Mouse (Mus musculus) embryonic facial prominence, embryonic 14.5 days (tissue): ENCODE results near the gene Gls. TPM values are rescaled to one million over a fixed set of nuclear protein-coding genes. Genes with fewer than 3 reads are reported as not detected.
A peak's percentile ranks its signal among the peaks of the same experiment; 100 is the strongest.

Experiments used
- ATAC-seq: fragments of 200-750 bp; cut with Nextera tagmentation; 2 replicates; pipeline ENCODE4 v1.8.0; 2017; ENCODE audit warnings: low read depth, moderate number of reproducible peaks, moderate TSS enrichment
- DNase-seq: peaks from one replicate; pipeline ENCODE4 v3.0.0-alpha.2; 2015; ENCODE audit warnings: low spot score
- H3K27ac ChIP-seq: fragments of 300-500 bp; sonication (generic); replicated peaks from 2 replicates; pipeline ENCODE4 v1.5.1; 2014; ENCODE audit warnings: low read depth, mild to moderate bottlenecking, low read length, moderate library complexity
- H3K27me3 ChIP-seq: fragments of 300-500 bp; sonication (generic); replicated peaks from 2 replicates; pipeline ENCODE4 v1.6.1; 2014; ENCODE audit warnings: low read length; ENCODE audit not compliant: control insufficient read depth, insufficient read depth
- H3K36me3 ChIP-seq: fragments of 300-500 bp; sonication (generic); 2 replicates; pipeline ENCODE4 v1.6.1; 2014; ENCODE audit warnings: low read length, mixed read lengths; ENCODE audit not compliant: control insufficient read depth, insufficient read depth
- H3K4me1 ChIP-seq: fragments of 300-500 bp; sonication (generic); 2 replicates; pipeline ENCODE4 v1.6.1; 2014; ENCODE audit warnings: antibody characterized with exemption, low read length; ENCODE audit not compliant: control insufficient read depth, insufficient read depth
- H3K4me2 ChIP-seq: fragments of 300-500 bp; sonication (generic); 2 replicates; pipeline ENCODE4 v1.6.1; 2014; ENCODE audit warnings: low read depth, mild to moderate bottlenecking, low read length, moderate library complexity, mixed read lengths
- H3K4me3 ChIP-seq: fragments of 300-500 bp; sonication (generic); 2 replicates; pipeline ENCODE4 v1.5.1; 2014; ENCODE audit warnings: low read depth, mild to moderate bottlenecking, low read length
- H3K9ac ChIP-seq: fragments of 300-500 bp; sonication (generic); 2 replicates; pipeline ENCODE4 v1.6.1; 2014; ENCODE audit warnings: low read depth, mild to moderate bottlenecking, low read length, moderate library complexity, mixed read lengths
- H3K9me3 ChIP-seq: fragments of 300-500 bp; sonication (generic); 2 replicates; pipeline ENCODE4 v1.6.1; 2016; ENCODE audit warnings: low read length; ENCODE audit not compliant: control insufficient read depth
- WGBS: fragments of 180-500 bp; shearing (Covaris S2); extraction: QIAGEN DNeasy Blood & Tissue Kit; methylation state at CpG from one replicate; pipeline ENCODE4 v1.1.7; 2014; 5-methylcytosine and 5-hydroxymethylcytosine counted together
- polyA plus RNA-seq: library from polyadenylated mRNA; unstranded; fragments of >200 nt; fragmentation: Nextera tagmentation; extraction: Ambion mirVana; gene quantifications from 2 replicates; pipeline ENCODE4 v1.2.1, GENCODE M21; 2014

The Gls gene
- polyA plus RNA-seq, 1 experiment from 2014 or later = 39.1 TPM

- 36% methylated on average over 1 of the region's 1 CpGs for WGBS
- DNase-seq (no peak), ATAC-seq (no peak)
- Histone ChIP-seq H3K27ac (no peak overlapping the region), H3K4me2 (peak overlapping the region; percentile 87), H3K36me3 (no peaks in the 10 kb centered on the region), H3K4me3 (no peak overlapping the region), H3K27me3 (no peaks in the 10 kb centered on the region), H3K9ac (no peak overlapping the region), H3K4me1 (peaks cover 20% of the 10 kb centered on the region), H3K9me3 (no peaks in the 10 kb centered on the region)
Measured at GRCm38 (mm10) chr1:52230404-52230803, 2.6 kb downstream of the Gls start.

GRCm38 (mm10) chr1:52228178-52228577, 4.9 kb downstream of the Gls start:
- Histone ChIP-seq H3K4me3 (no peak overlapping the region), H3K27me3 (no peaks in the 10 kb centered on the region), H3K27ac (no peak overlapping the region), H3K4me2 (no peak overlapping the region), H3K9ac (no peak overlapping the region), H3K36me3 (no peaks in the 10 kb centered on the region), H3K9me3 (no peaks in the 10 kb centered on the region), H3K4me1 (peaks cover 20% of the 10 kb centered on the region)
- ATAC-seq (no peak), DNase-seq (no peak)
- WGBS = 80% methylated on average over 6 of the region's 6 CpGs

- Histone ChIP-seq H3K36me3 (no peaks in the 10 kb centered on the region), H3K4me1 (peaks cover 16% of the 10 kb centered on the region), H3K4me2 (no peak overlapping the region), H3K27ac (no peak overlapping the region), H3K9ac (no peak overlapping the region), H3K9me3 (no peaks in the 10 kb centered on the region), H3K27me3 (no peaks in the 10 kb centered on the region), H3K4me3 (no peak overlapping the region)
- DNase-seq = no peak
- no peak for ATAC-seq
Measured at GRCm38 (mm10) chr1:52226416-52226815, 6.6 kb downstream of the Gls start.

- no peak overlapping the region for H3K27ac ChIP-seq
- DNase-seq (no peak), ATAC-seq (no peak)
- H3K4me3 ChIP-seq = no peak overlapping the region
- H3K9me3 ChIP-seq = no peaks in the 10 kb centered on the region
- H3K4me1 ChIP-seq = no peaks in the 10 kb centered on the region
- H3K4me2 ChIP-seq = no peak overlapping the region
- H3K36me3 ChIP-seq = peaks cover 10% of the 10 kb centered on the region; the same call in 1 of the 2 replicates
- no peak overlapping the region for H3K9ac ChIP-seq
- H3K27me3 ChIP-seq = no peaks in the 10 kb centered on the region
Measured at GRCm38 (mm10) chr1:52216766-52217165, 16.3 kb downstream of the Gls start.

GRCm38 (mm10) chr1:52182992-52183391, 50.0 kb downstream of the Gls start:
- Histone ChIP-seq H3K27me3 (no peaks in the 10 kb centered on the region), H3K9me3 (no peaks in the 10 kb centered on the region), H3K4me2 (no peak overlapping the region), H3K36me3 (peaks cover 5% of the 10 kb centered on the region; the same call in 1 of the 2 replicates), H3K27ac (no peak overlapping the region), H3K4me3 (no peak overlapping the region), H3K9ac (no peak overlapping the region), H3K4me1 (no peaks in the 10 kb centered on the region)
- WGBS = 95% methylated on average over 2 of the region's 2 CpGs
- no peak for DNase-seq
- no peak for ATAC-seq

GRCm38 (mm10) chr1:52181994-52182393, 51.0 kb downstream of the Gls start:
- no peak overlapping the region for H3K4me3 ChIP-seq
- no peaks in the 10 kb centered on the region for H3K36me3 ChIP-seq
- no peak for ATAC-seq
- H3K27me3 ChIP-seq = no peaks in the 10 kb centered on the region
- no peak overlapping the region for H3K4me2 ChIP-seq
- DNase-seq = no peak
- H3K27ac ChIP-seq = no peak overlapping the region
- H3K9me3 ChIP-seq = no peaks in the 10 kb centered on the region
- H3K9ac ChIP-seq = no peak overlapping the region
- no peaks in the 10 kb centered on the region for H3K4me1 ChIP-seq

GRCm38 (mm10) chr1:52179939-52180568, 53.0 kb downstream of the Gls start:
- H3K9ac ChIP-seq = no peak overlapping the region
- no peaks in the 10 kb centered on the region for H3K36me3 ChIP-seq
- no peaks in the 10 kb centered on the region for H3K4me1 ChIP-seq
- ATAC-seq = no peak
- no peak overlapping the region for H3K4me3 ChIP-seq
- H3K27ac ChIP-seq = no peak overlapping the region
- H3K27me3 ChIP-seq = no peaks in the 10 kb centered on the region
- no peak for DNase-seq
- no peaks in the 10 kb centered on the region for H3K9me3 ChIP-seq
- no peak overlapping the region for H3K4me2 ChIP-seq
- 92% methylated on average over 9 of the region's 9 CpGs for WGBS

- no peak overlapping the region for H3K4me2 ChIP-seq
- DNase-seq = no peak
- H3K9me3 ChIP-seq = no peaks in the 10 kb centered on the region
- no peak overlapping the region for H3K9ac ChIP-seq
- H3K27ac ChIP-seq = no peak overlapping the region
- H3K36me3 ChIP-seq = no peaks in the 10 kb centered on the region
- no peak overlapping the region for H3K4me3 ChIP-seq
- WGBS = 87% methylated on average over 2 of the region's 2 CpGs
- H3K4me1 ChIP-seq = no peaks in the 10 kb centered on the region
- no peaks in the 10 kb centered on the region for H3K27me3 ChIP-seq
- no peak for ATAC-seq
Measured at GRCm38 (mm10) chr1:52176999-52177398, 56.0 kb downstream of the Gls start.

GRCm38 (mm10) chr1:52175983-52176382, 57.0 kb downstream of the Gls start:
- ATAC-seq = no peak
- Histone ChIP-seq H3K4me1 (no peaks in the 10 kb centered on the region), H3K9ac (no peak overlapping the region), H3K4me3 (no peak overlapping the region), H3K36me3 (no peaks in the 10 kb centered on the region), H3K27ac (no peak overlapping the region), H3K9me3 (no peaks in the 10 kb centered on the region), H3K4me2 (no peak overlapping the region), H3K27me3 (no peaks in the 10 kb centered on the region)
- no peak for DNase-seq
- 49% methylated on average over 3 of the region's 3 CpGs for WGBS
